Mouse (Mus musculus) limb, embryonic 11.5 days (tissue): ENCODE data around the gene Slc30a3. TPM values are rescaled to one million over a fixed set of nuclear protein-coding genes. Genes with fewer than 3 reads are reported as not detected.

Experiments
- ATAC-seq: fragments of 200-750 bp; cut with Nextera tagmentation; 2 replicates; pipeline ENCODE4 v1.8.0; 2017; ENCODE audit warnings: low read depth; ENCODE audit not compliant: insufficient number of reproducible peaks, low FRiP score, low TSS enrichment
- DNase-seq: peaks from one replicate; pipeline ENCODE4 v3.0.0-alpha.2; 2015; ENCODE audit warnings: low spot score
- H3K27ac ChIP-seq: fragments of 300-500 bp; sonication (generic); replicated peaks from 2 replicates; pipeline ENCODE4 v1.5.1; 2014; ENCODE audit warnings: low read depth, mild to moderate bottlenecking, low read length
- H3K27me3 ChIP-seq: fragments of 300-500 bp; sonication (generic); 2 replicates; pipeline ENCODE4 v1.6.1; 2014; ENCODE audit warnings: mild to moderate bottlenecking, low read length, mixed read lengths; ENCODE audit not compliant: control insufficient read depth, insufficient read depth
- H3K36me3 ChIP-seq: fragments of 300-500 bp; sonication (generic); 2 replicates; pipeline ENCODE4 v1.6.1; 2014; ENCODE audit warnings: mild to moderate bottlenecking, low read length, moderate library complexity, mixed read lengths; ENCODE audit not compliant: control insufficient read depth, insufficient read depth
- H3K4me1 ChIP-seq: fragments of 300-500 bp; sonication (generic); 2 replicates; pipeline ENCODE4 v1.6.1; 2014; ENCODE audit warnings: low read length, mixed read lengths; ENCODE audit not compliant: control insufficient read depth, insufficient read depth
- H3K4me2 ChIP-seq: fragments of 300-500 bp; sonication (generic); 2 replicates; pipeline ENCODE4 v1.6.1; 2014; ENCODE audit warnings: low read depth, mild to moderate bottlenecking, moderate library complexity; ENCODE audit not compliant: severe bottlenecking
- H3K4me3 ChIP-seq: fragments of 300-500 bp; sonication (generic); 2 replicates; pipeline ENCODE4 v1.5.1; 2014; ENCODE audit warnings: low read depth, low read length
- H3K9ac ChIP-seq: fragments of 300-500 bp; sonication (generic); 2 replicates; pipeline ENCODE4 v1.6.1; 2014; ENCODE audit warnings: mild to moderate bottlenecking, low read length
- H3K9me3 ChIP-seq: fragments of 300-500 bp; sonication (generic); 2 replicates; pipeline ENCODE4 v1.6.1; 2016; ENCODE audit warnings: low read length; ENCODE audit not compliant: control insufficient read depth
- WGBS: fragments of 180-500 bp; shearing (Covaris S2); extraction: QIAGEN DNeasy Blood & Tissue Kit; methylation state at CpG from one replicate; pipeline ENCODE4 v1.1.7; 2014; 5-methylcytosine and 5-hydroxymethylcytosine counted together
- polyA plus RNA-seq: library from polyadenylated mRNA; unstranded; fragments of >200 nt; fragmentation: Nextera tagmentation; extraction: Ambion mirVana; gene quantifications from 2 replicates; pipeline ENCODE4 v1.2.1, GENCODE M21; 2014

Slc30a3 gene
- polyA plus RNA-seq, 1 experiment from 2014 or later: not detected

GRCm38 (mm10) chr5:31083949-31084348, 24.1 kb downstream of the Slc30a3 start:
- WGBS: 19% methylated on average over 8 of the region's 8 CpGs
- Histone ChIP-seq H3K27me3 (no peaks in the 10 kb centered on the region; the same call in 1 of the 2 replicates), H3K4me3 (no peak overlapping the region), H3K4me2 (no peak overlapping the region), H3K9me3 (no peaks in the 10 kb centered on the region), H3K4me1 (0 out of 2 replicates have a peak, but pooled peaks cover 3% of the 10 kb centered on the region), H3K9ac (no peak overlapping the region), H3K36me3 (peaks cover 2% of the 10 kb centered on the region; the same call in 1 of the 2 replicates), H3K27ac (no peak overlapping the region)
- DNase-seq (no peak), ATAC-seq (no peak)

GRCm38 (mm10) chr5:31082935-31083625, 25.0 kb downstream of the Slc30a3 start:
- H3K4me2 ChIP-seq: no peak overlapping the region
- H3K27ac ChIP-seq: no peak overlapping the region
- H3K27me3 ChIP-seq: no peaks in the 10 kb centered on the region; the same call in 1 of the 2 replicates
- H3K4me1 ChIP-seq: 0 out of 2 replicates have a peak, but pooled peaks cover 3% of the 10 kb centered on the region
- H3K9me3 ChIP-seq: no peaks in the 10 kb centered on the region
- no peak overlapping the region for H3K4me3 ChIP-seq
- no peak overlapping the region; the same call in 1 of the 2 replicates for H3K9ac ChIP-seq
- no peak for ATAC-seq
- peaks cover 7% of the 10 kb centered on the region for H3K36me3 ChIP-seq
- WGBS: 28% methylated on average over 12 of the region's 12 CpGs
- no peak for DNase-seq

GRCm38 (mm10) chr5:31082355-31082754, 25.7 kb downstream of the Slc30a3 start:
- H3K9me3 ChIP-seq: no peaks in the 10 kb centered on the region
- H3K4me3 ChIP-seq: no peak overlapping the region
- WGBS: 12% methylated on average over 5 of the region's 5 CpGs
- H3K4me2 ChIP-seq: no peak overlapping the region
- 0 out of 2 replicates have a peak, but pooled peaks cover 3% of the 10 kb centered on the region for H3K4me1 ChIP-seq
- H3K27ac ChIP-seq: no peak overlapping the region
- H3K9ac ChIP-seq: no peak overlapping the region
- ATAC-seq (no peak), DNase-seq (peak; percentile 71)
- no peaks in the 10 kb centered on the region; the same call in 1 of the 2 replicates for H3K27me3 ChIP-seq
- peaks cover 8% of the 10 kb centered on the region for H3K36me3 ChIP-seq

GRCm38 (mm10) chr5:31081386-31081785, 26.7 kb downstream of the Slc30a3 start:
- peaks cover 14% of the 10 kb centered on the region for H3K36me3 ChIP-seq
- no peak overlapping the region for H3K9ac ChIP-seq
- no peak overlapping the region for H3K4me2 ChIP-seq
- H3K4me1 ChIP-seq: 0 out of 2 replicates have a peak, but pooled peaks cover 3% of the 10 kb centered on the region
- no peaks in the 10 kb centered on the region; the same call in 1 of the 2 replicates for H3K27me3 ChIP-seq
- H3K9me3 ChIP-seq: no peaks in the 10 kb centered on the region
- no peak overlapping the region for H3K27ac ChIP-seq
- DNase-seq (peak; percentile 71), ATAC-seq (no peak)
- 70% methylated on average over 3 of the region's 3 CpGs for WGBS
- no peak overlapping the region for H3K4me3 ChIP-seq

DNA sequence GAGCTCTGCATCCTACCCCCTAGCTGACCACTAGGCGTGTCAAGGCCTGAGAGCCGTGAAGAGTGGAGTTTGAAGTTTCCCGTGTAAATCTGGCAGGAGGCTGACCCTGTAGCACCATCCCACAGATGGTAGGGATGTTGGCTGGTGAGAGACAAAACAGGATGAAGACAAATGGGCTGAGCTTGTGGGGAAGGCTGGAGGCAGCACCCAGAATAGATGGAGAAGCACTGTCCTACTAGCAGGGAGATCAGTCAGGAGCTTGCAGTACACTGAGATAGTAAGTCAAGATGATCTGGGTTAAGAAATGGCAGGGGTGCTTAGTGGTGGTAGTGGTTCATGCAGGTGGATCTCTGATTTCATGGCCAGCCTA, 27.3 kb downstream of the Slc30a3 start:
- no peak overlapping the region for H3K27ac ChIP-seq
- H3K36me3 ChIP-seq: peaks cover 18% of the 10 kb centered on the region
- no peaks in the 10 kb centered on the region for H3K9me3 ChIP-seq
- no peak overlapping the region for H3K4me2 ChIP-seq
- DNase-seq (no peak), ATAC-seq (no peak)
- H3K4me1 ChIP-seq: 0 out of 2 replicates have a peak, but pooled peaks cover 3% of the 10 kb centered on the region
- no peak overlapping the region for H3K9ac ChIP-seq
- WGBS: 69% methylated on average over 3 of the region's 3 CpGs
- no peaks in the 10 kb centered on the region; the same call in 1 of the 2 replicates for H3K27me3 ChIP-seq
- H3K4me3 ChIP-seq: no peak overlapping the region

GRCm38 (mm10) chr5:31080059-31080794, 27.8 kb downstream of the Slc30a3 start:
- no peaks in the 10 kb centered on the region for H3K9me3 ChIP-seq
- no peak overlapping the region for H3K9ac ChIP-seq
- H3K27ac ChIP-seq: no peak overlapping the region

DNA sequence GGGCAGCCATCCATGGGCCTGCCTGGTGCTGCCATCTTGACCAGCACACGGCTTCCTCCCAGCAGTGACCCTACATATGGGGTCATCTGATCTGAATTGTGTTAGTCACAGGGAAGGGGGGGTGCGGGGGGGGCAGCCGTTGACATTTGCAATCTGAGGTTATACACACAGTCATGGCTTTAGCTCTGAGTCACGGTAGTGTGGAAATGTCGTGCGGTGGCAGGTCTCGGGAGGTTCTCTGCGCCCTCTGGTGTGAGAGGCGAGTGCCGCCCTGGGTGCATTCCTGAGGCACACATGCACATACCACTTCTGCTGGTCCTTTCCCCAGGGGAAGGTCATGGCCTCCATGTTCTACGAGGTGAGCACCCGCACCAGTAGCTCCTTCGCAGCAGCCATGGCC, 31.7 kb downstream of the Slc30a3 start:
- no peak overlapping the region for H3K27ac ChIP-seq
- no peaks in the 10 kb centered on the region for H3K9me3 ChIP-seq
- DNase-seq: no peak
- H3K9ac ChIP-seq: no peak overlapping the region
- no peak overlapping the region for H3K4me3 ChIP-seq
- 95% methylated on average over 13 of the region's 13 CpGs for WGBS
- peaks cover 40% of the 10 kb centered on the region for H3K36me3 ChIP-seq
- no peak overlapping the region for H3K4me2 ChIP-seq
- no peak for ATAC-seq
- H3K4me1 ChIP-seq: no peaks in the 10 kb centered on the region
- H3K27me3 ChIP-seq: no peaks in the 10 kb centered on the region

More at GRCm38 (mm10) chr5:31080059-31080794, 27.8 kb downstream of the Slc30a3 start:
- Histone ChIP-seq H3K27me3 (no peaks in the 10 kb centered on the region; the same call in 1 of the 2 replicates), H3K4me1 (0 out of 2 replicates have a peak, but pooled peaks cover 3% of the 10 kb centered on the region), H3K4me3 (no peak overlapping the region), H3K36me3 (peaks cover 24% of the 10 kb centered on the region), H3K4me2 (no peak overlapping the region)
- 85% methylated on average over 13 of the region's 13 CpGs for WGBS
- DNase-seq (no peak), ATAC-seq (no peak)

DNA sequence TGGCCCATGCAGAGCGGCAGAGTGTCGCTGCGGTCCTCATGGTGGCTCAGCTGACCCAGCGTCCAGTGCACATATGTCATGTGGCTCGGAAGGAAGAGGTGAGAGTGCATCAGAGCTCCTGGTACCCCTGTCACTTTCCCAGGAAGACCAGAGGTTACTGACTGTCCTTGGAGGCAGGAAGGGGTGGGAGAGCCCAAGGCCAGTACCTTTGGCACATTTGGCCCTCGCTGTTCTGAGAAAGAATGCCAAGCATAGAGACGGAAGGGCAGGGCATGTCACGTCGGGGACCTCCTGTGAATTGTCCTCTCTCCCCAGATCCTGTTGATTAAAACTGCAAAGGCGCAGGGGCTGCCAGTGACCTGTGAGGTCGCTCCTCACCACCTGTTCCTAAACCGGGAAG, 34.9 kb downstream of the Slc30a3 start:
- Histone ChIP-seq H3K4me2 (no peak overlapping the region), H3K27me3 (no peaks in the 10 kb centered on the region), H3K9ac (no peak overlapping the region), H3K4me1 (no peaks in the 10 kb centered on the region), H3K4me3 (no peak overlapping the region), H3K9me3 (no peaks in the 10 kb centered on the region), H3K27ac (no peak overlapping the region), H3K36me3 (peaks cover 49% of the 10 kb centered on the region)
- 91% methylated on average over 12 of the region's 12 CpGs for WGBS
- no peak for ATAC-seq
- DNase-seq: no peak
